Mouse (Mus musculus): ENCODE measurements around the gene Iqgap2. TPM values are rescaled to one million over a fixed set of nuclear protein-coding genes. Genes with fewer than 3 reads are reported as not detected.

Gene Iqgap2
- total RNA-seq, 2 experiments from 2014 or later, result 12.2 to 21.9 TPM

DNA sequence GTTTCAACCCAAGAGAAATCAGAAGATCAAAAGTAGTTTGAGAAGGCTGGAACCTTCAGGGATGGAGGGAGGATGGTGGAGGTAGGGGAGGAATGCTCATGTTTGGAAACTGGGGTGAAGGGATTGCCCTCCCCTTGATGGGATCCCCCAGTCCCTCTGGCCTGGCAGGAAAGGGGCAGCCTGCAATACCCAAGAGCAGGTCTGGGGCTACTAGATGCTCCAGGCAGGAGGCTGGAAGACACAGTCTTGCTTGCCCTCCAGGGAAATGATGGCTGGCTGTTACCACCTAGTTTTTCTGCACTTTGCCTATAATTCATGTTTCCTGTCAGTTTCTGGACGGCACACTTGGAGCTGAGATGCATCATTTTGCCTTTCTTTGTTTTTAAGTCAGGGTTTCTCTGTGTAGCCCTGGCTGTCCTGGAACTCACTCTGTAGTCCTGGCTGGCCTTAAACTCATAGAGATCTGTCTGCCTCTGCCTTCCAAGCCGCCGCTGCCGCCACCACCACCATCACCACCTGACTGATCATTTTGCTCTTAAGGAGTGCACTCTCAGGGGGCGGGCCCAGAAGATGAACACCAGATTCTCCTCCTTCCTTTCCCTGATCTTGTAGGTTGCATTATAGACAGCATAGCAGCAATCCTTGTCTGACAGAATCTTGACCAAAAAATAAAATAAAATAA is 313.6 kb downstream of the Iqgap2 start:
- DNase-seq (ENCODE audit: low spot score in 2 of 2), result no peak
- intact Hi-C loops (cut with DNase I), result no loop called here

Other genes with a start within 250 kb of the Iqgap2 start
- under 1 TPM; 0.77 to 0.94 TPM for gene F2rl2, start 195.1 kb downstream of the Iqgap2 start, total RNA-seq (2021)
- 10 to 100 TPM; 27.9 to 28.5 TPM for gene Gm20075, start 189.5 kb upstream of the Iqgap2 start, total RNA-seq (2021)
- gene Gm17190, start 190.1 kb upstream of the Iqgap2 start, total RNA-seq (2021), result not detected
- 10 to 100 TPM; 21.3 to 34.5 TPM for gene Sv2c, start 240.7 kb upstream of the Iqgap2 start, total RNA-seq (2021)